Mouse (Mus musculus) heart, embryonic 13.5 days (tissue): Measurements from ENCODE around the gene Rps9. TPM values are rescaled to one million over a fixed set of nuclear protein-coding genes. Genes with fewer than 3 reads are reported as not detected.
"Not testable (repeated sequence)": the region's sequence is repeated elsewhere in the genome, so short reads cannot be mapped to it uniquely, and the experiment has no call there.

Experiments
- ATAC-seq: fragments of 200-750 bp; cut with Nextera tagmentation; 2 replicates; pipeline ENCODE4 v1.8.0; 2017; ENCODE audit warnings: moderate TSS enrichment; ENCODE audit not compliant: insufficient number of reproducible peaks, low FRiP score, low TSS enrichment; ENCODE audit errors: extremely low read depth
- H3K27ac ChIP-seq: fragments of 300-500 bp; sonication (generic); replicated peaks from 2 replicates; pipeline ENCODE4 v1.5.1; 2015; ENCODE audit warnings: moderate library complexity, mild to moderate bottlenecking, inconsistent platforms
- H3K27me3 ChIP-seq: fragments of 300-500 bp; sonication (generic); replicated peaks from 2 replicates; pipeline ENCODE4 v1.6.1; 2015; ENCODE audit warnings: mild to moderate bottlenecking, inconsistent platforms
- H3K36me3 ChIP-seq: fragments of 300-500 bp; sonication (generic); 2 replicates; pipeline ENCODE4 v1.6.1; 2015; ENCODE audit warnings: mild to moderate bottlenecking, inconsistent platforms
- H3K4me1 ChIP-seq: fragments of 300-500 bp; sonication (generic); 2 replicates; pipeline ENCODE4 v1.6.1; 2015; ENCODE audit warnings: inconsistent platforms
- H3K4me2 ChIP-seq: fragments of 300-500 bp; sonication (generic); 2 replicates; pipeline ENCODE4 v1.6.1; 2015; ENCODE audit warnings: inconsistent platforms, mild to moderate bottlenecking, moderate library complexity
- H3K4me3 ChIP-seq: fragments of 300-500 bp; sonication (generic); 2 replicates; pipeline ENCODE4 v1.5.1; 2015; ENCODE audit warnings: moderate library complexity, mild to moderate bottlenecking, inconsistent platforms
- H3K9ac ChIP-seq: fragments of 300-500 bp; sonication (generic); 2 replicates; pipeline ENCODE4 v1.6.1; 2015; ENCODE audit warnings: inconsistent platforms, mild to moderate bottlenecking, moderate library complexity
- H3K9me3 ChIP-seq: fragments of 300-500 bp; sonication (generic); 2 replicates; pipeline ENCODE4 v1.6.1; 2016; ENCODE audit warnings: inconsistent platforms
- WGBS: fragments of 180-500 bp; shearing (Covaris S2); methylation state at CpG from one replicate; pipeline ENCODE4 v1.1.7; 2015; ENCODE audit warnings: mixed read lengths; 5-methylcytosine and 5-hydroxymethylcytosine counted together
- microRNA-seq: library from miRNA; unstranded; fragments of <30 nt; microRNA quantifications from one replicate; pipeline ENCODE4, GENCODE M21; 2016
- polyA plus RNA-seq: library from polyadenylated mRNA; unstranded; fragments of >200 nt; fragmentation: Nextera tagmentation; extraction: Ambion mirVana; gene quantifications from 2 replicates; pipeline ENCODE4 v1.2.1, GENCODE M21; 2015

The Rps9 gene
- polyA plus RNA-seq, 1 experiment from 2014 or later: 844 TPM

- Histone ChIP-seq H3K4me3 (no peak overlapping the region), H3K4me2 (no peak overlapping the region), H3K36me3 (no peaks in the 10 kb centered on the region), H3K27me3 (no peaks in the 10 kb centered on the region), H3K9ac (no peak overlapping the region), H3K9me3 (no peaks in the 10 kb centered on the region), H3K27ac (no peak overlapping the region), H3K4me1 (no peaks in the 10 kb centered on the region)
- WGBS: 27% methylated on average over 1 of the region's 1 CpGs
- ATAC-seq: no peak
These were observed 11.5 kb downstream of the Rps9 start for GRCm38 (mm10) chr7:3715249-3715648.

GRCm38 (mm10) chr7:3720268-3720667 is 16.5 kb downstream of the Rps9 start, which contains the start of gene Pirb:
TSS of gene Pirb (minus strand) at chr7:3720391.
- not testable (repeated sequence) for H3K27me3 ChIP-seq, H3K4me3 ChIP-seq, H3K9ac ChIP-seq, H3K4me1 ChIP-seq, ATAC-seq, H3K9me3 ChIP-seq, H3K4me2 ChIP-seq, H3K27ac ChIP-seq, H3K36me3 ChIP-seq
- WGBS: 31% methylated on average over 1 of the region's 3 CpGs

DNA sequence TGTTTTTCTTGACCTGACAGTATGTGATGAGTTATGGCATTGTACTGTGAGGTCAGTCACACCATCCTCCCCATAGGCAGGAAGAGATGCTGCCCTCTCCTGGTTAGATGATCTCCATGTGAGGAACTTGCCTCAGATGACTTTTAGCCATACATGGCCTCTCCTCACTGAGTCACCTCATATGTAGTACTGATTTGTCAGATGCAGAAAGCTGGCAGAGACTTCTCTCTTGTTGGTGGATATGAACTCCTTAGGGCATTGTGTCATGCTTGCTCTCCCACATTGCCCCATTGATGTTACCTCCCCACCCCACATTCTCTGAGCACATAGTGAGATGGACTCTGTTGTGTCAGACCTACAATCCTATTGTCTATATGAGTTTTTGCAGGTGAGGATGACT is 21.7 kb downstream of the Rps9 start:
- not testable (repeated sequence) for ATAC-seq, H3K9ac ChIP-seq, H3K4me1 ChIP-seq

DNA sequence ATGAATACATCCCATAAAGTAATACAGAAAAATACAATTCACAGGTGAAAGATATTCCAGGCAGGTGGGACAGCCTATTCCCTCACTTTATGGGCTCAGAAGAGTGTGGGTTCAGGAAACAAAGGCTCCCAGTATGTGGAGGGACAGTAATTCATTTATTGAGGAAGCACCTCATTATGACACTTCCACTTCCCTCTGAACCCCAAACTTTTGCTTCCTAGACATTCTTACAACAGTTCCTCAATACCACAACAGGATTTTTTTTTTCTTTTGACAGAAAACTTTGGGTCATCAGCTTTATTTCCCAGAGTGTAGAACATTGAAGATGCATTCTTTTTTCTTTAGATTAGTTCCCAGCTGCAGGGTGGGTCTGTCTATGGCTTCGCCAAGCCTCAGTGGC is 28.9 kb downstream of the Rps9 start:
- not testable (repeated sequence) for H3K4me1 ChIP-seq, H3K4me2 ChIP-seq, H3K9ac ChIP-seq, H3K27ac ChIP-seq, H3K9me3 ChIP-seq, H3K36me3 ChIP-seq, ATAC-seq, H3K4me3 ChIP-seq, H3K27me3 ChIP-seq
- no CpG with 5 or more reads among the region's 1 CpGs for WGBS

More for the DNA sequence above, 21.7 kb downstream of the Rps9 start:
- H3K4me2 ChIP-seq, H3K4me3 ChIP-seq, H3K9me3 ChIP-seq, H3K36me3 ChIP-seq, H3K27ac ChIP-seq, H3K27me3 ChIP-seq: not testable (repeated sequence)

Small RNAs within 50 kb of the gene (microRNA-seq; reads per million reads assigned to microRNA genes)
- gene Mir3572: 3.7 reads per million, percentile 15 among the genes with 10 or more reads in this experiment

Other genes starting within 250 kb of the Rps9 start
- not detected in 2 replicates for gene Tarm1, start 201.4 kb upstream of the Rps9 start, polyA plus RNA-seq
- 0.15 TPM in 1 of 2 replicates, not detected in the other for gene Oscar, start 87.8 kb upstream of the Rps9 start, polyA plus RNA-seq
- gene Ndufa3, start 86.6 kb upstream of the Rps9 start, polyA plus RNA-seq: 703 and 780 TPM in 2 replicates
- 13.5 and 15.1 TPM in 2 replicates for gene Tfpt, start 74.1 kb upstream of the Rps9 start, polyA plus RNA-seq
- 60.9 and 69.9 TPM in 2 replicates for gene Prpf31, start 74.0 kb upstream of the Rps9 start, polyA plus RNA-seq
- gene Cnot3, start 58.7 kb upstream of the Rps9 start, polyA plus RNA-seq: 31.1 and 33.3 TPM in 2 replicates
- 17.0 and 18.3 TPM in 2 replicates for gene Leng1, start 38.2 kb upstream of the Rps9 start, polyA plus RNA-seq
- 4.0 and 4.6 TPM in 2 replicates for gene Tmc4, start 26.4 kb upstream of the Rps9 start, polyA plus RNA-seq
- 194 and 226 TPM in 2 replicates for gene Tsen34, start 11.1 kb upstream of the Rps9 start, polyA plus RNA-seq
- 35.5 and 40.7 TPM in 2 replicates for gene Mboat7, start 10.5 kb upstream of the Rps9 start, polyA plus RNA-seq
- gene Pirb, start 16.4 kb downstream of the Rps9 start, polyA plus RNA-seq: 0.27 and 0.32 TPM in 2 replicates
- gene Gm15448, start 121.7 kb downstream of the Rps9 start, polyA plus RNA-seq: not detected in 2 replicates
- 0.10 TPM in 1 of 2 replicates, not detected in the other for gene Pira2, start 141.1 kb downstream of the Rps9 start, polyA plus RNA-seq
- gene Gm14548, start 194.1 kb downstream of the Rps9 start, polyA plus RNA-seq: not detected in 2 replicates
- gene Lilra6, start 211.5 kb downstream of the Rps9 start, polyA plus RNA-seq: 0.08 TPM in 1 of 2 replicates, not detected in the other